Mouse (Mus musculus): ENCODE data around the gene Usp7. TPM values are rescaled to one million over a fixed set of nuclear protein-coding genes. Genes with fewer than 3 reads are reported as not detected.

The Usp7 gene
- total and polyA plus RNA-seq, 3 experiments: 94.2 to 425 (median 101) TPM

GRCm38 (mm10) chr16:8691206-8691605 is 100.9 kb downstream of the Usp7 start:
- no peak overlapping the region for H3K9ac ChIP-seq (ENCODE audit: control insufficient read depth, low read depth, low read length, poor library complexity, severe bottlenecking)
- peaks cover 11 to 14% of the 10 kb centered on the region in 2 experiments for H3K36me3 ChIP-seq (ENCODE audit: control insufficient read depth in 1 of 2, insufficient read depth in 2 of 2, low read length in 2 of 2)
- H3K79me2 ChIP-seq (ENCODE audit: control insufficient read depth, insufficient read depth, low read length, poor library complexity): no peaks in the 10 kb centered on the region
- H3K27ac ChIP-seq (ENCODE audit: control insufficient read depth, low read depth, low read length): no peak overlapping the region
- DNase-seq (ENCODE audit: low read depth, low spot score): no peak
- no peaks in the 10 kb centered on the region for H3K27me3 ChIP-seq (ENCODE audit: control insufficient read depth in 1 of 2, insufficient read depth in 2 of 2, low read length in 2 of 2)
- no peaks in the 10 kb centered on the region for H3K9me3 ChIP-seq (replicated peaks; ENCODE audit: insufficient read depth, low read length)
- H3K4me3 ChIP-seq (ENCODE audit: control insufficient read depth in 1 of 2, insufficient read depth in 1 of 2, low read depth in 2 of 2, low read length in 2 of 2): no peak overlapping the region
- peaks cover 0 to 16% of the 10 kb centered on the region in 2 experiments; a peak in 2 of 4 replicates for H3K4me1 ChIP-seq (ENCODE audit: control insufficient read depth in 1 of 2, insufficient read depth in 2 of 2, low read length in 2 of 2)
- no peak for TF ChIP-seq ZKSCAN1 (IDR thresholded peaks at IDR 0.05; ENCODE audit: low read depth, low read length)
- no peak for TF ChIP-seq USF2 (IDR thresholded peaks at IDR 0.05; ENCODE audit: borderline replicate concordance in 1 of 2, insufficient read depth in 1 of 2, low read depth in 1 of 2, low read length in 2 of 2)
- no peak for TF ChIP-seq GATA1 (IDR thresholded peaks at IDR 0.05; ENCODE audit: low read depth, low read length)
- TF ChIP-seq MYC (IDR thresholded peaks at IDR 0.05; ENCODE audit: low read depth, low read length): no peak
- TF ChIP-seq MYB (IDR thresholded peaks at IDR 0.05; ENCODE audit: low read depth, low read length): no peak
- no peak for TF ChIP-seq KAT2A (conservative IDR thresholded peaks at IDR 0.05; ENCODE audit: low read depth, low read length)
- TF ChIP-seq TBP (IDR thresholded peaks at IDR 0.05; ENCODE audit: low read depth, low read length): no peak
- TF ChIP-seq TAL1 (IDR thresholded peaks at IDR 0.05; ENCODE audit: low read length): no peak
- TF ChIP-seq POLR2A (IDR thresholded peaks at IDR 0.05; ENCODE audit: control insufficient read depth in 1 of 2, insufficient read depth in 1 of 2, low read depth in 1 of 2, low read length in 2 of 2, poor library complexity in 1 of 2): no peak
- no peak for TF ChIP-seq ELF1 (IDR thresholded peaks at IDR 0.05; ENCODE audit: low read depth, low read length)
- TF ChIP-seq MAZ (IDR thresholded peaks at IDR 0.05; ENCODE audit: low read depth, low read length): no peak
- TF ChIP-seq POLR2AphosphoS2 (IDR thresholded peaks at IDR 0.05; ENCODE audit: low read length): no peak
- TF ChIP-seq EP300 (IDR thresholded peaks at IDR 0.05; ENCODE audit: low read depth in 1 of 2, low read length in 2 of 2): no peak
- no peak for TF ChIP-seq MAX (IDR thresholded peaks at IDR 0.05; ENCODE audit: low read length)
- no peak for TF ChIP-seq MAFK (IDR thresholded peaks at IDR 0.05; ENCODE audit: borderline replicate concordance, low read depth, low read length)
- TF ChIP-seq JUND (IDR thresholded peaks at IDR 0.05; ENCODE audit: low read depth, low read length): no peak

- Histone ChIP-seq H3K27ac (ENCODE audit: control insufficient read depth, low read depth, low read length) (no peak overlapping the region), H3K36me3 (ENCODE audit: control insufficient read depth in 1 of 2, insufficient read depth in 2 of 2, low read length in 2 of 2) (peaks cover 11 to 12% of the 10 kb centered on the region in 2 experiments), H3K4me1 (ENCODE audit: control insufficient read depth in 1 of 2, insufficient read depth in 2 of 2, low read length in 2 of 2) (peaks cover 0 to 16% of the 10 kb centered on the region in 2 experiments; a peak in 2 of 4 replicates), H3K27me3 (ENCODE audit: control insufficient read depth in 1 of 2, insufficient read depth in 2 of 2, low read length in 2 of 2) (no peaks in the 10 kb centered on the region), H3K9ac (ENCODE audit: control insufficient read depth, low read depth, low read length, poor library complexity, severe bottlenecking) (no peak overlapping the region), H3K9me3 (replicated peaks; ENCODE audit: insufficient read depth, low read length) (no peaks in the 10 kb centered on the region), H3K4me3 (ENCODE audit: control insufficient read depth in 1 of 2, insufficient read depth in 1 of 2, low read depth in 2 of 2, low read length in 2 of 2) (no peak overlapping the region), H3K79me2 (ENCODE audit: control insufficient read depth, insufficient read depth, low read length, poor library complexity) (no peaks in the 10 kb centered on the region)
- DNase-seq (ENCODE audit: low read depth, low spot score): no peak
- TF ChIP-seq JUND (IDR thresholded peaks at IDR 0.05; ENCODE audit: low read depth, low read length): no peak
- TF ChIP-seq POLR2AphosphoS2 (IDR thresholded peaks at IDR 0.05; ENCODE audit: low read length): 0 out of 2 replicates have a peak, but pooled peaks have one; percentile 6
- TF ChIP-seq HCFC1 (IDR thresholded peaks at IDR 0.05; ENCODE audit: low read depth, low read length): no peak
- TF ChIP-seq USF2 (IDR thresholded peaks at IDR 0.05; ENCODE audit: borderline replicate concordance in 1 of 2, insufficient read depth in 1 of 2, low read depth in 1 of 2, low read length in 2 of 2): no peak
Measured at GRCm38 (mm10) chr16:8689979-8690656, 102.0 kb downstream of the Usp7 start.

Measured in MEL (cell line).